Mouse (Mus musculus) kidney, embryonic 16.5 days (tissue): ENCODE data around the gene Mrpl21. TPM values are rescaled to one million over a fixed set of nuclear protein-coding genes. Genes with fewer than 3 reads are reported as not detected.

Experiments
- ATAC-seq: fragments of 200-750 bp; cut with Nextera tagmentation; 2 replicates; pipeline ENCODE4 v1.8.0; 2017; ENCODE audit warnings: moderate TSS enrichment; ENCODE audit not compliant: low FRiP score, low TSS enrichment
- H3K27ac ChIP-seq: fragments of 300-500 bp; sonication (generic); 2 replicates; pipeline ENCODE4 v1.5.1; 2014; ENCODE audit warnings: low read length
- H3K27me3 ChIP-seq: fragments of 300-500 bp; sonication (generic); 2 replicates; pipeline ENCODE4 v1.6.1; 2014; ENCODE audit warnings: low read length, control low read depth, mixed read lengths; ENCODE audit not compliant: insufficient read depth
- H3K36me3 ChIP-seq: fragments of 300-500 bp; sonication (generic); 2 replicates; pipeline ENCODE4 v1.6.1; 2014; ENCODE audit warnings: low read length, control low read depth, mixed read lengths; ENCODE audit not compliant: insufficient read depth
- H3K4me1 ChIP-seq: fragments of 300-500 bp; sonication (generic); 2 replicates; pipeline ENCODE4 v1.6.1; 2014; ENCODE audit warnings: low read length, control low read depth, mixed read lengths; ENCODE audit not compliant: insufficient read depth
- H3K4me2 ChIP-seq: fragments of 300-500 bp; sonication (generic); replicated peaks from 2 replicates; pipeline ENCODE4 v1.6.1; 2014; ENCODE audit warnings: low read depth, low read length
- H3K4me3 ChIP-seq: fragments of 300-500 bp; sonication (generic); 2 replicates; pipeline ENCODE4 v1.5.1; 2014; ENCODE audit warnings: mild to moderate bottlenecking, low read length
- H3K9ac ChIP-seq: fragments of 300-500 bp; sonication (generic); replicated peaks from 2 replicates; pipeline ENCODE4 v1.6.1; 2014; ENCODE audit warnings: low read length
- H3K9me3 ChIP-seq: fragments of 300-500 bp; sonication (generic); 2 replicates; pipeline ENCODE4 v1.6.1; 2016; ENCODE audit warnings: low read length, control low read depth
- WGBS: fragments of 180-500 bp; shearing (Covaris S2); extraction: QIAGEN DNeasy Blood & Tissue Kit; methylation state at CpG from one replicate; pipeline ENCODE4 v1.1.7; 2014; 5-methylcytosine and 5-hydroxymethylcytosine counted together
- polyA plus RNA-seq: library from polyadenylated mRNA; unstranded; fragments of >200 nt; fragmentation: Nextera tagmentation; extraction: Ambion mirVana; gene quantifications from 2 replicates; pipeline ENCODE4 v1.2.1, GENCODE M21; 2015

Mrpl21 gene
- polyA plus RNA-seq, 1 experiment from 2014 or later, result 117 TPM

- Histone ChIP-seq H3K4me2 (no peak overlapping the region), H3K36me3 (peaks cover 73% of the 10 kb centered on the region), H3K27me3 (no peaks in the 10 kb centered on the region), H3K4me1 (no peaks in the 10 kb centered on the region), H3K9me3 (no peaks in the 10 kb centered on the region), H3K9ac (no peak overlapping the region), H3K4me3 (no peak overlapping the region), H3K27ac (no peak overlapping the region)
- WGBS, result 87% methylated on average over 4 of the region's 4 CpGs
- ATAC-seq, result no peak
These were observed 15.4 kb upstream of the Mrpl21 start for GRCm38 (mm10) chr19:3267340-3267739.

- Histone ChIP-seq H3K27ac (no peak overlapping the region), H3K9ac (no peak overlapping the region), H3K4me2 (no peak overlapping the region), H3K9me3 (no peaks in the 10 kb centered on the region), H3K36me3 (peaks cover 80% of the 10 kb centered on the region), H3K4me1 (no peaks in the 10 kb centered on the region), H3K27me3 (no peaks in the 10 kb centered on the region), H3K4me3 (no peak overlapping the region)
- no peak for ATAC-seq
- WGBS, result 92% methylated on average over 17 of the region's 17 CpGs
These were observed 14.3 kb upstream of the Mrpl21 start for GRCm38 (mm10) chr19:3268218-3268980.

- 96% methylated on average over 9 of the region's 9 CpGs for WGBS
- H3K27me3 ChIP-seq, result no peaks in the 10 kb centered on the region
These were observed 13.4 kb upstream of the Mrpl21 start for GRCm38 (mm10) chr19:3269279-3269678.

GRCm38 (mm10) chr19:3269803-3270202 lies 12.9 kb upstream of the Mrpl21 start:
- no peak overlapping the region for H3K4me2 ChIP-seq
- no peak for ATAC-seq
- no peak overlapping the region for H3K27ac ChIP-seq
- no peak overlapping the region for H3K4me3 ChIP-seq
- H3K27me3 ChIP-seq, result no peaks in the 10 kb centered on the region
- H3K9ac ChIP-seq, result no peak overlapping the region
- WGBS, result 92% methylated on average over 6 of the region's 6 CpGs
- no peaks in the 10 kb centered on the region for H3K4me1 ChIP-seq
- peaks cover 82% of the 10 kb centered on the region for H3K36me3 ChIP-seq
- H3K9me3 ChIP-seq, result no peaks in the 10 kb centered on the region

More at GRCm38 (mm10) chr19:3269279-3269678, 13.4 kb upstream of the Mrpl21 start:
- Histone ChIP-seq H3K4me1 (no peaks in the 10 kb centered on the region), H3K36me3 (peaks cover 84% of the 10 kb centered on the region), H3K4me3 (no peak overlapping the region), H3K9me3 (no peaks in the 10 kb centered on the region), H3K4me2 (no peak overlapping the region), H3K27ac (no peak overlapping the region), H3K9ac (no peak overlapping the region)
- ATAC-seq, result no peak

GRCm38 (mm10) chr19:3271366-3271765 lies 11.3 kb upstream of the Mrpl21 start:
- WGBS, result 85% methylated on average over 6 of the region's 6 CpGs
- H3K36me3 ChIP-seq, result peaks cover 75% of the 10 kb centered on the region
- no peaks in the 10 kb centered on the region for H3K9me3 ChIP-seq
- no peaks in the 10 kb centered on the region for H3K27me3 ChIP-seq
- H3K4me2 ChIP-seq, result no peak overlapping the region
- no peak overlapping the region for H3K4me3 ChIP-seq
- no peaks in the 10 kb centered on the region for H3K4me1 ChIP-seq
- H3K9ac ChIP-seq, result no peak overlapping the region
- H3K27ac ChIP-seq, result no peak overlapping the region
- ATAC-seq, result no peak

- WGBS, result 90% methylated on average over 9 of the region's 9 CpGs
- no peaks in the 10 kb centered on the region for H3K4me1 ChIP-seq
- H3K9me3 ChIP-seq, result no peaks in the 10 kb centered on the region
- H3K27ac ChIP-seq, result no peak overlapping the region
- no peak overlapping the region for H3K4me2 ChIP-seq
- no peak for ATAC-seq
- H3K4me3 ChIP-seq, result no peak overlapping the region
- peaks cover 70% of the 10 kb centered on the region for H3K36me3 ChIP-seq
- H3K27me3 ChIP-seq, result no peaks in the 10 kb centered on the region
- H3K9ac ChIP-seq, result no peak overlapping the region
These were observed 9.4 kb upstream of the Mrpl21 start for GRCm38 (mm10) chr19:3273331-3273730.

GRCm38 (mm10) chr19:3275744-3276365 lies 6.8 kb upstream of the Mrpl21 start:
- Histone ChIP-seq H3K9ac (no peak overlapping the region), H3K4me1 (no peaks in the 10 kb centered on the region), H3K36me3 (peaks cover 72% of the 10 kb centered on the region), H3K27ac (no peak overlapping the region), H3K27me3 (no peaks in the 10 kb centered on the region), H3K4me2 (no peak overlapping the region), H3K9me3 (no peaks in the 10 kb centered on the region), H3K4me3 (no peak overlapping the region)
- WGBS, result 94% methylated on average over 3 of the region's 3 CpGs
- no peak for ATAC-seq

GRCm38 (mm10) chr19:3281886-3282285 lies 815 bp upstream of the Mrpl21 start:
- Histone ChIP-seq H3K4me3 (peak overlapping the region; percentile 96), H3K27me3 (no peaks in the 10 kb centered on the region), H3K4me2 (peak overlapping the region; percentile 55), H3K9me3 (no peaks in the 10 kb centered on the region), H3K27ac (no peak overlapping the region), H3K36me3 (peaks cover 41% of the 10 kb centered on the region), H3K9ac (peak overlapping the region; percentile 91), H3K4me1 (peaks cover 7% of the 10 kb centered on the region)
- no peak for ATAC-seq
- 66% methylated on average over 4 of the region's 4 CpGs for WGBS

GRCm38 (mm10) chr19:3289006-3289405 lies 6.3 kb downstream of the Mrpl21 start:
- peaks cover 48% of the 10 kb centered on the region for H3K36me3 ChIP-seq
- no peak overlapping the region for H3K4me3 ChIP-seq
- no peak overlapping the region for H3K27ac ChIP-seq
- WGBS, result 88% methylated on average over 1 of the region's 1 CpGs
- no peak overlapping the region for H3K4me2 ChIP-seq
- no peaks in the 10 kb centered on the region for H3K4me1 ChIP-seq
- no peak for ATAC-seq
- no peaks in the 10 kb centered on the region for H3K27me3 ChIP-seq
- H3K9me3 ChIP-seq, result no peaks in the 10 kb centered on the region
- H3K9ac ChIP-seq, result no peak overlapping the region

GRCm38 (mm10) chr19:3292028-3292427 lies 9.3 kb downstream of the Mrpl21 start:
- Histone ChIP-seq H3K4me2 (no peak overlapping the region), H3K9ac (no peak overlapping the region), H3K27me3 (no peaks in the 10 kb centered on the region), H3K4me3 (no peak overlapping the region), H3K27ac (no peak overlapping the region), H3K4me1 (no peaks in the 10 kb centered on the region), H3K9me3 (no peaks in the 10 kb centered on the region), H3K36me3 (peaks cover 34% of the 10 kb centered on the region)
- WGBS, result 53% methylated on average over 2 of the region's 2 CpGs
- ATAC-seq, result peak; percentile 78; the same call in 1 of the 2 replicates
